Mouse (Mus musculus): ENCODE measurements around the gene Mindy4. TPM values are rescaled to one million over a fixed set of nuclear protein-coding genes. Genes with fewer than 3 reads are reported as not detected.

Gene Mindy4
- total and polyA plus RNA-seq, 3 experiments, result 0.23 to 1.6 TPM; not detected in 1

DNA sequence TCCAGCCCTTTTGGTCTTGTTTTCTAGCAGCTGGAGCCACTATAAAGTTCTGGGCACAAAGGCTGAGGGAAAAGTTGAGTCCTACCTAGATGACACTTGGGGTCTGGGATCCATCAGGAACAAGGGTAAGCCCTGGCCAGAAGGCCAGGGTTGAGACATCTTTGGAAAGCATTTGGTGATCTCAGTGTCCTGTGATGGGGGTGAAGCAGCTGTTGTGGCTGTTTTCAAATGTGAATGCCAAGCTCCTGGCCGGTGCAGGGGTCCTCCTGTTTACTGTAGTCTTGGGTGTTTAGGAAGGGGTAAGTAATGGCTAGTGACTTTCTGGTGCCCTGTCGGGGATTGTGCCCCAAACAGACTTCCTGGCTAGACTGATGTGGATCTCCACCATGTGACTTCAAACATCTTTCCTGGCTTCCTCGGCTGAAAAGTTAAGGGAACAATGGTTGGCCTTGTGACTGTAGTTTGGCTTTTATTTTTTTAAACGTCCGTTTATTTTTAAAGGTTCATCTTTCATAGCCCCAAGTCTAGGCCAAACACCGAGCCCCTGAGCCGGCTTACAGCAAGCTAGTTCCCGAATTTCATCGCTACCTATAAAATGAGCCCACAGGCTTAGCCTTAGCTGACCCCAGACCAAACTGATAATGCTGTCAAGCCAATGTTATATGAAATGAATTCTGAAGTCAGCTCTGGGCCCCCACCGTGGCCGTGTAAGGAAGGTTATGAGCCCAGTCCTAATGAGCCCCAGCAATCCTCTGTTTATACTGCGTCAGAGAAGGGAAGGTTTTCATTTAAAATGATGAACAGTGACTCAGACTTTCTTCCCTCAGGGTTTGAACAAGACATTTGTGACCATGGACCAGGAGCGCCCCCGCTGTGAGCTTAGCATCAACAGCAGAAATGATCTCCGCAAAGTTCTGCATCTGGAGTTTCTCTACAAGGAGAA lies 7.5 kb downstream of the Mindy4 start:
- TF ChIP-seq ELF1 (IDR thresholded peaks at IDR 0.05; ENCODE audit: low read depth, low read length) (no peak), CTCF (IDR thresholded peaks at IDR 0.05 in 2 of 3, conservative IDR thresholded peaks at IDR 0.05 in 1 of 3; ENCODE audit: control insufficient read depth in 1 of 3, insufficient read depth in 1 of 3, low read depth in 2 of 3, low read length in 3 of 3, poor library complexity in 1 of 3, severe bottlenecking in 1 of 3) (no peak), USF1 (IDR thresholded peaks at IDR 0.05; ENCODE audit: low read depth, low read length) (no peak)
- DNase-seq (ENCODE audit: low read depth, low spot score), result no peak
- H3K4me1 ChIP-seq (ENCODE audit: control insufficient read depth in 1 of 2, insufficient read depth in 2 of 2, low read length in 2 of 2), result no peaks in the 10 kb centered on the region
- H3K9me3 ChIP-seq (replicated peaks; ENCODE audit: insufficient read depth, low read length), result no peaks in the 10 kb centered on the region
- no peak overlapping the region for H3K27ac ChIP-seq (ENCODE audit: control insufficient read depth, low read depth, low read length)
- H3K9ac ChIP-seq (ENCODE audit: control insufficient read depth, low read depth, low read length, poor library complexity, severe bottlenecking), result no peak overlapping the region
- H3K79me2 ChIP-seq (ENCODE audit: control insufficient read depth, insufficient read depth, low read length, poor library complexity), result no peaks in the 10 kb centered on the region
- H3K4me3 ChIP-seq (ENCODE audit: control insufficient read depth in 1 of 2, insufficient read depth in 1 of 2, low read depth in 2 of 2, low read length in 2 of 2), result no peak overlapping the region
- no peaks in the 10 kb centered on the region for H3K36me3 ChIP-seq (ENCODE audit: control insufficient read depth in 1 of 2, insufficient read depth in 2 of 2, low read length in 2 of 2)
- no peaks in the 10 kb centered on the region; a peak in 2 of 4 replicates for H3K27me3 ChIP-seq (ENCODE audit: control insufficient read depth in 1 of 2, insufficient read depth in 2 of 2, low read length in 2 of 2)

DNA sequence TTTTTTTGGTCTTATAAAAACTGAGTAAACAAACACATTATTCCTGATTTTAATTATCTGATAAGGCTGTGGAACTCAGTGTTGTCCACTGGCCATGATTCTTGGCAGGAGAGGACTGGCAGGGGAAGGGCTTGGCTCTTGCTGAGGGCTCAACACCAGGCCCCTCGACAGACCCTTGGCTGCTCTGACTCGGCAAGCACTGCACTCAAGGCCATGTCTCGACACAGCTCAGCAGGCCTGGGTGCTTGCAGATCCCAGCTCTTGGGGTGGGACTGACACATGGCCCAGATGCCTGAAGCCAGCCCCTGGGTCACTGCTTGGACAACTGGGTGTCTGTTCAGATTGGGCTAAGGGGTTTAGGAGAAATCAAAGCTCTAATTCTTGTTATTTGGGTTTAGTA lies 11.4 kb downstream of the Mindy4 start:
- Histone ChIP-seq H3K79me2 (ENCODE audit: control insufficient read depth, insufficient read depth, low read length, poor library complexity) (no peaks in the 10 kb centered on the region), H3K4me1 (ENCODE audit: control insufficient read depth in 1 of 2, insufficient read depth in 2 of 2, low read length in 2 of 2) (no peaks in the 10 kb centered on the region)

GRCm38 (mm10) chr6:55218232-55218631 lies 15.0 kb downstream of the Mindy4 start:
- no peak for DNase-seq (ENCODE audit: low read depth, low spot score)
- Histone ChIP-seq H3K36me3 (ENCODE audit: control insufficient read depth in 1 of 2, insufficient read depth in 2 of 2, low read length in 2 of 2) (no peaks in the 10 kb centered on the region), H3K9me3 (replicated peaks; ENCODE audit: insufficient read depth, low read length) (no peaks in the 10 kb centered on the region), H3K27me3 (ENCODE audit: control insufficient read depth in 1 of 2, insufficient read depth in 2 of 2, low read length in 2 of 2) (no peaks in the 10 kb centered on the region; a peak in 1 of 4 replicates), H3K9ac (ENCODE audit: control insufficient read depth, low read depth, low read length, poor library complexity, severe bottlenecking) (no peak overlapping the region), H3K27ac (ENCODE audit: control insufficient read depth, low read depth, low read length) (no peak overlapping the region), H3K4me1 (ENCODE audit: control insufficient read depth in 1 of 2, insufficient read depth in 2 of 2, low read length in 2 of 2) (no peaks in the 10 kb centered on the region), H3K4me3 (ENCODE audit: control insufficient read depth in 1 of 2, insufficient read depth in 1 of 2, low read depth in 2 of 2, low read length in 2 of 2) (no peak overlapping the region), H3K79me2 (ENCODE audit: control insufficient read depth, insufficient read depth, low read length, poor library complexity) (no peaks in the 10 kb centered on the region)
- TF ChIP-seq MYC (IDR thresholded peaks at IDR 0.05; ENCODE audit: low read depth, low read length), result no peak
- no peak for TF ChIP-seq MXI1 (IDR thresholded peaks at IDR 0.05; ENCODE audit: low read depth, low read length)
- TF ChIP-seq CHD1 (IDR thresholded peaks at IDR 0.05; ENCODE audit: low read depth, low read length), result no peak
- TF ChIP-seq KAT2A (conservative IDR thresholded peaks at IDR 0.05; ENCODE audit: low read depth, low read length), result no peak

More for the DNA sequence above, 11.4 kb downstream of the Mindy4 start:
- Histone ChIP-seq H3K27me3 (ENCODE audit: control insufficient read depth in 1 of 2, insufficient read depth in 2 of 2, low read length in 2 of 2) (no peaks in the 10 kb centered on the region; a peak in 1 of 4 replicates), H3K9ac (ENCODE audit: control insufficient read depth, low read depth, low read length, poor library complexity, severe bottlenecking) (no peak overlapping the region), H3K4me3 (ENCODE audit: control insufficient read depth in 1 of 2, insufficient read depth in 1 of 2, low read depth in 2 of 2, low read length in 2 of 2) (no peak overlapping the region), H3K9me3 (replicated peaks; ENCODE audit: insufficient read depth, low read length) (no peaks in the 10 kb centered on the region), H3K27ac (ENCODE audit: control insufficient read depth, low read depth, low read length) (no peak overlapping the region), H3K36me3 (ENCODE audit: control insufficient read depth in 1 of 2, insufficient read depth in 2 of 2, low read length in 2 of 2) (no peaks in the 10 kb centered on the region)
- TF ChIP-seq JUND (IDR thresholded peaks at IDR 0.05; ENCODE audit: low read depth, low read length) (no peak), TCF12 (IDR thresholded peaks at IDR 0.05; ENCODE audit: low read depth, low read length) (no peak), GABPA (IDR thresholded peaks at IDR 0.05; ENCODE audit: low read depth, low read length) (no peak), MAX (IDR thresholded peaks at IDR 0.05; ENCODE audit: low read length) (no peak), ELF1 (IDR thresholded peaks at IDR 0.05; ENCODE audit: low read depth, low read length) (no peak), USF2 (IDR thresholded peaks at IDR 0.05; ENCODE audit: borderline replicate concordance in 1 of 2, insufficient read depth in 1 of 2, low read depth in 1 of 2, low read length in 2 of 2) (no peak), MXI1 (IDR thresholded peaks at IDR 0.05; ENCODE audit: low read depth, low read length) (no peak), MAFK (IDR thresholded peaks at IDR 0.05; ENCODE audit: borderline replicate concordance, low read depth, low read length) (no peak), MYC (IDR thresholded peaks at IDR 0.05; ENCODE audit: low read depth, low read length) (no peak), CHD1 (IDR thresholded peaks at IDR 0.05; ENCODE audit: low read depth, low read length) (no peak), SIN3A (IDR thresholded peaks at IDR 0.05; ENCODE audit: low read length) (no peak), ZNF384 (IDR thresholded peaks at IDR 0.05; ENCODE audit: low read depth, low read length) (no peak), UBTF (IDR thresholded peaks at IDR 0.05; ENCODE audit: borderline replicate concordance, insufficient read depth, low read depth, low read length) (no peak), NELFE (IDR thresholded peaks at IDR 0.05; ENCODE audit: low read depth, low read length) (no peak), KAT2A (conservative IDR thresholded peaks at IDR 0.05; ENCODE audit: low read depth, low read length) (no peak), POLR2AphosphoS2 (IDR thresholded peaks at IDR 0.05; ENCODE audit: low read length) (no peak)
- DNase-seq (ENCODE audit: low read depth, low spot score), result no peak

All from MEL (cell line).